Mouse (Mus musculus) lung, adult 2 months (tissue): ENCODE data around the gene Hist1h3g.

ENCODE experiments used
- CTCF ChIP-seq: fragments of 200-500 bp; IDR thresholded peaks from 2 replicates; pipeline ENCODE4 v1.5.1; 2011; ENCODE audit warnings: mild to moderate bottlenecking, low read length, control low read depth; ENCODE audit not compliant: insufficient read depth
- POLR2A ChIP-seq: fragments of 200-500 bp; IDR thresholded peaks from 2 replicates; pipeline ENCODE4 v1.6.1; 2011; ENCODE audit warnings: low read depth, mild to moderate bottlenecking, control low read depth, low read length, borderline replicate concordance; ENCODE audit errors: extremely low read depth

GRCm38 (mm10) chr13:23554393-23554792 is 19.2 kb downstream of the Hist1h3g start:
- no peak for TF ChIP-seq CTCF
- TF ChIP-seq POLR2A = no peak
